Mouse (Mus musculus) B cell, adult 2 months (primary cell): Measurements from ENCODE around the gene Pcna.
"Not testable (repeated sequence)": the region's sequence is repeated elsewhere in the genome, so short reads cannot be mapped to it uniquely, and the experiment has no call there.

ENCODE experiments used
- DNase-seq, 2 experiments: peaks; one replicate each; pipeline ENCODE4 v3.0.0; 2022

Gene Pcna

DNA sequence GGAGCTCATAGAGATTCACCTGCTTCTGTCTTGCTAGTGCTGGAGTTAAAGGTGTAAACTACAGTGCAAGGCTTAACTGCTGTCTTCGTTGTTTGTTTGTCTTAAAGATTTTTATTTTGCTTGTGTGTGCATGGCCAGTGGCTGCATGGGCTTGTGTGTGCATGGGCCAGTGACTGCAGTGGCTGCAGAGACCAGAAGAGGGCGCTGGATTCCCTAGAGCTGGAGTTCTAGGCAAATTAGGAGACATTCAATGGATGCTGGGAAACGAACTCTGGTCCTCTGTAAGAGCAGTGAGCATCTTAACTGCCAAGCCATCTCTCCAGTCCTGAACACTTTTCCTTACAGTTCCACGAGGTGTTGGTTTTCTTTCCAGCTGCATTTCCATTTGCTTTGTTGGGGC, 22.4 kb upstream of the Pcna start:
- no peak for DNase-seq

DNA sequence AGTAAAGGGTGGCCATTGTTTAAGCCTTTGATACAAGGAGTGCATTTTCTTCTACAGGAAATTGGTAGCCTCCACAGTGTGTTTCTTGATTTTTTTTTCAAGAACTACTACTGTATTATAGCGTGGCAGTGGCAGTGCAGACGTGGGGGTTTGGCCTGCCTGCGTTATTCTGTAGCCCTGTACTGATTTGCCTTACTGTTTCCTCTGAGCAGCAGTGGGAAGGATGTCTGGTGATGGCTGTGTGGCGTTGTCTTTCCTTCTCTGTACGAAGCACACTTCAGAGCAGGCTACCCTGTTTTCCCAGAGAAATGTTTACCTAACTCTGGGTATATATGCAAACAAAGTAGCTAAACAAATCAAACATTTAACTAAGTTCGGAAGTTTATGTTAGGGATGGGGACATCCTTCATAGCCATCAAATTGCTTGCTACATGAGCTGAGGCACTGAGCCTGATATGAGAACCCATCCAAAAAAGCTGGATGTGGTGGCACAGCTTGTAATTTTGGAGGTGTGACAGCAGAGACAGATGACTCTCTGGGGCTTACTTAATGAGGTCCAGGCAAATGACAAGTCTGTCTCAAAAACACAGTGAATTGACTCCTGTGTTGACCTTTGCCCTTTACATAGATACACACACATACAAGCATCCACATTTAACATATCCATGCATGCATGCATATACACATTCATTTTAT, 19.7 kb upstream of the Pcna start:
- DNase-seq, result no peak

DNA sequence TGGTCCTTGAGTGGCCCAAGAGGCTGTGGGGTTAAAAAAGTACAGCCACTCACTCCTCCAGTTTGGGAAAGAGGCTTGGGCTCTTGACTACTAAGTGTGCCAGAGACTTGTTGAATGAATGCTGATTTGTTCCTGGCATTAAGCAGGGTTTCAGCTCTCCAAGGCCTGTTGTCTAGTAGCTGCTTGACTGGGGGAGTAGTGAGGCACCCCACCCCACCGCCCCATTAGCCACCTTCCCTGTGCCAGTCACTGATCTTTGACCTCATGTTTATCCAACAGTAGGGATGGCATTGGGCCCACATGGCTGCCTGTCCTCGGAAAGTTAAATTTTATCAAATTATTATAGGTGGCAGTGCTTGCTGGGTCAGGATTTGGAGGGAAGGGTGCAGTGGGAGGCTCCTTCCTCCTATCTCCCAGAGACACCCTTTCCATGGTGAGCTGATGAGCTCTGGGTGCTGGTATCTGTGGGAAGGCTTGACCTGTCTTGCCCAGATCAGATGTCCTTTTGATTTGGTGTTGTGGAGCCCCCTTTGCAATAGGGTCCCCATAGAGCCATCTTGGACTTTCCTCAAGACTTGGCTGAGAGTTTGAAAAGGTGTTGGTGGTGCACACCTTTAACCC, 17.3 kb upstream of the Pcna start:
- DNase-seq, result no peak

DNA sequence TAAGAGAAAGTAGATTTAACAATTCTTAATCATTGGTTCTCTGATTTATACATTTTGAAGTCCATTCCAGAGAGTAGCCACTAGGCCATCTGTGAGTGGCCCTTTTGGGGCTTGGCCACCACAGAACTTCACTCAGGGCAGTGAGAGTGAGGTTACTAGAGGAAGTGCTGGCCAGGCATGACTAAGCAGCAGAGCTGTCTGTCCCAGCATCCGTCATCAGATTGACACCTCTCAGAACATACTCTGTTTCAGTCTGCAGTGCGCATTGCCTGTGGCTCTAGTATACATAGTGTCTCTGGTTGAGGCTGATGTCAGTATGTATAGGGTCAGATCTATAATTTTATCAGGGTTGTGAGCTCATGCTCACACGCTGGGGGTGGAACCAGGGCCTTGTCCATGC, 16.1 kb upstream of the Pcna start:
- DNase-seq, result peak; percentile 52 to 55

DNA sequence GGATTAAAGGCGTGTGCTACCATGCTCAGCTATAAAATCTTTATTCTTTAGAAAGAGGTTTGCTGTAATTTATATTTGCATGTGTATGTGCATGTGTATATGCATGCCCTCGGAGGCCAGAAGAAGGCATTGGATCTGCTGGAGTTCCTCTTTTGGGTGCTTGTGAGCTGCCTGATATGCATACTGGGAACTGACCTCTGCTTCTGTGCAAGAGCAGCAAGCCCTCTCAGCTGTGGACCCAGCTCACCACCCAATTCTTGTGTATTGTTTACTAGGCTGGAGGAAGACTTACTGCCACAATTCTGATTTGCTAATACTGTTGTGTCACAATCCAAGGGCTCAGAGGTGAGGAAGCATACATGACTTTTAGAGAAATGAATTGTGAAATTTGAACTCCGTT, 13.0 kb upstream of the Pcna start:
- DNase-seq, result no peak

DNA sequence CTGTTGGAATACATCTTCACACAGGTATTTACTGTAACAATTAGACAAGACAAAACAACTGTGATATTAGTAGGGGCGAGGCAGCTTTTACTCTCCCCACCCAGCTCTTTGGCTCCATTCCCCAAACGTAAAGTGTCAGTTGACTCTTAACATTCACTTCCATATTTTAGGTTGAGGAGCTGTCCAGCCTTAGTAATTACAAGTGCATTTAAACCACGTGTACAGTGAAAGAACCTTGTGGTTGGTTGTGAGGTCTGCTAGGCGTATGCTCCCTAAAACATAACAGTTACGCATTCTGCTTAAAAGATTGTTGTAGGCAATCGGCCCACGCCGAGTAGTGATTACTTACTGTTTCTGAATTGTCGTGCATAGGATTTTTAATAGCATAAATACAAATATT, 12.1 kb upstream of the Pcna start:
- DNase-seq, result no peak

DNA sequence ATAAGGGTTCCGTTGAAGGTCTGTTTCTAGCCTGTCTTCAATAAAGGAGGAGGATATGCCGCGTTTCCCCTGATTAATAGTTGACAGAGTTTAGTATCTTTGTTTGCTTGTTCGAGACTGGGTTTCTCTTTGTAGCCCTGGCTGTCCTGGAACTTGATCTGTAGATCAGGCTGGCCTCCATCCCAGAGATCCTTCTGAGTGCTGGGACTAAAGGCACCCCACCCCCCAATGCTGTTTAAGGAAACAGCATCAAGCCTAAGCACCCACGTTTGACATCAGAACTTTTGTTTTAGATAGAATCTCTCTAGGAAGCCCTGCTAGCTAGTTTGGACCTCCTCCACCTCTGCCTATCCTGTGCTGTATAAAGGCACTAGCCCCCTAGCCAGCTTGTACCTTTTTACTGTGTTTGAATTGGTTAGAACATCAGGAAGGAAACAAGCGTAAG, 11.2 kb upstream of the Pcna start:
- DNase-seq, result no peak

DNA sequence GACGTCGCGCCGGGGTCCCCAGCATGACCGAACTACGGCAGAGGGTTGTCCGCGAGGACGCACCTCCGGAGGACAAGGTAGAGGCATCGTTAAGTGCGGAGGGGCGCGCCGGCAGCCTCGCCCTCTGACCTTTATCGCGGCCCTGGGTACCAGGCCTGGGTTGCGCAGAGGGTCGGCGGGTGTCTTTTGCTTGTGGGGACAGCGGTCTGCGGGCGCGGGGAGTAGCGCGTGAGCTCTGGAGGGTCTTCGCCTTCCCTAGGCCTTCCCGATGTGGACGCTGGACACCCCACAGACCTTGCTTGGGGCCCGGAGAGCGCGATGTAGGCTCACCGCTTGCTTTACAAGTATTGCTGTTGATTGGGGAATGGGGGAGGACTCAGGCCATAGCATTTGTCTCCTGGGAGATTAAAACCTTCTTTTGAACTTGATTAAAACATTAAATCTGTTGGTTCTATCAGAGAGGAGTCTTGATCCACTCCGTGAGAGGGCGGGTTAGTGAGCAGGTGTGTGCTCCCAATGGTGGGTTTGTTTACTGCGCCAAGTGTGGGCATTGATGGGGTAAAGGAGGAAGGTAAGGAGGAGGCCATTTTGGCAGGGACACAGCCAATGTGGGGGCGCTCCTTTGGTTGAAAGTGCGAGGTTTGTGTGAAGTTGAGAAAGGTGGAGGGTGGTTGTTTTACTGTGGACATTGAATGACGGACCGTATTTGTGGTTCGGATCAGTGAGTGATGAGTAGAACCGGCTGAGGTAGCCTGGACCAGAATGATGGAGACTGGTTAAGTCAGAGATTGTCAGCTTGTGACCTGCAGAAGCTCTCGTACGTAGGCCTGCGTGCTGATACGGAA, 10.5 kb upstream of the Pcna start:
- DNase-seq, result peak; percentile 75 to 76

DNA sequence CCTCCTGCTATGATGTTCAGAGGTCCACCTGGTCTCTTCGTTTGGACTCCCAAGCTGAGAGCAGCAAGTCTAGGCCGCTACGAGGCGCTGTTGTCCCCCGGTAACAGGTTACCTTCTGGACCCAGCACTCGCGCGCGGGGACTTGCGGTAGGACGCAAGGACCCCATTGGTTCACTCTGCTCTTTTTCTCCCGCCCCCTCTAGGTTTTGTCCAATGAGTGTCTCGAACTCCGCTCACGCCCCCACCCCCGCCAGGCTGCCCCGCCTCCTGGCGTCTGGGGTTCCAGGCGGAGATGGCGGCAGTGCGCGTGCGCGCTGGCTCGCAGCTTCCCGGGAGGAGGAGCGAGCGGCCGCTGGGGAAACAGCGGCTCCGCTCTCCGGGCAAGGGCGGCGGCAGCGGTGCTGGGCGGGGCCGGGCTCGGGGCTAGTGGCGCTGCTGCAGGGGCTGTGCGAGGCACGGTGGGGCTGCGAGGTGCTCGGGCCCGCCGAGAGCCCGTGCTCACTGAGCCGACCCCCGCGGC, 9.8 kb upstream of the Pcna start, which contains the start of gene Cds2:
TSS of gene Cds2 (plus strand) at position 270 of the 520 bp plus-strand sequence.
- DNase-seq, result peak; percentile 99

DNA sequence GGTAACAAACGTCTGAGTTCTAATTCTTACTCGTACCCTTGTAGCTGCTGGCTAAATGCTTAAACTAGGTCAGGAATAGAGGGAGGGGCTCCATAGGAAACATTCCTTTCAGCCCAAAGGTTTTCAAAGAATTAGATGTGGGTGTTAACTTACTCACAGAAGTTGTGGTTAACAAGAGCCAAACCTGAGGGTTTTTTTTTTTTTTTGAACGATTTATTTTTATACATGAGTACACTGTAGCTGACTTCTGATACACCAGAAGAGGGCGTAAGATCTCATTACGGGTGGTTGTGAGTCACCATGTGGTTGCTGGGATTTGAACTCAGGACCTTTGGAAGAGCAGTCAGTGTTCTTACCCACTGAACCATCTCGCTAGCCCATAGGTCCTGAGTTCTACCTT, 9.1 kb upstream of the Pcna start:
- no peak for DNase-seq

DNA sequence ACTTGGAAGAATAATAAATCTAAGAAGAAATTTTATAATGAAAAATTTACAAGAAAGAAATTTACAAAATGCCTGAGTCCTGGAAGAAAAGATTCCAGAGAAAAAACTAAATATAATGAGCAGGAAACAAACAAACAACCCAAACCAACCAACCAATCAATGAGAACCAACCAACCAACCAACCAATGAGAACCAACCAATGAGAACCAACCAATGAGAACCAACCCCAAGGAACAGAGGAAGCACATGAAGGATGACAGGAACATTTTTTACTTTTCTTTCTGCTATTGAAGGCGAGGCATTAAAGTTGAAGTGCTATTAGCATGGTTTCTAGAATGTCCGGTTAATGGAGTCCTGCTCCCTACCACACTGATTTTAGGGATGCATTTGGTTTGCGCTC, 7.5 kb upstream of the Pcna start:
- no peak for DNase-seq

DNA sequence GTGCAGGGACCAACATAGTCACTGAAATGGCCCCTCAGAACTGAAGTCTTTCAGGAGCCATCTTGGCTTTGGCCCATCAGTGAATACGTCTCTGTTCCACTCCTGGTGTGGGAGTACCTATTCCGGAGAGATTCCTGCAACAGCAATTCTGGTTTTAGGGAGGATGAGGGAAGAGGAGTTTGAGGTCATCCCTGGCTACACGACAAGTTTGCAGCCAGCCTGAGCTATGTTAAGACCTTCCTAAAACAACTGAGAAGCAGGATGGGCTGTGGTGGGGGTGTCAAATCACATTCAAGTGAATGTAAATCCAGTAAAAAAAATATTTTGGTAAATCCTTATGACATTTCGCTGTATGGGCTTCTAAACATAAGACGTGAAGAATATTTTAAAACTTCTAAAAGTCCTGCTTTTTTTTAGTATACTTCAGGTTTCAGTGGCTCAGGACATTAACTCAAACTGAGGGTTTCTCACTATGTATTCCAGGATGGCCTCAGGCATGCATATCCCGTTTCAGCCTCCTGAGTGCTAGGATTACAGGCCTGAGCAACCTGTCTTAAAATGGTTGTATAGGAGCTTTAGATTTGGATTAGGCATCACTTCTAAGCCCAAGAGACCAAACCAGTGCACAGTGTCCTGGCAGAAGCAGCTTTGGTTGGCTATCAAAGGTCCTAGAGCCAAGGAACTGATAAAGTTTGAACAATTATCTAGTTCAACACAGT, 4.4 kb upstream of the Pcna start:
- no peak for DNase-seq

DNA sequence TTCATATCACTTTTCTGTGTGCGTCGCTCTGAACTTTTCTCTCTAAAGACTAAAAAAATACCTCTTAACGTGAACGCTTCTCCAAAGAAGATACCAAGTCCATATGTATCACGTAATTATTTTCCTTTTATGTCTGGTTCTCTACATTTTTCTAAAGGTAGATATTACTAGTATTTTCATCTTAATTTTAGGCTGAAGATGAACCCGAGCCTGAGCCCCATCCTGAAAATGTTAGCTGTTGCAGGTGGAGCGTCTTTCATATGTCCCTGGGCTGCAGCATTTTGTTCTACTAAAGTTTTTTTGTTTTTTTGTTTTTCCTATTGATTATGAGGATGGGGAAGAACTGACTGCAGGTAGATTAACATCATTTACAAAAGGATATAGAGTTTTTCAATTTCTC, 489 bp upstream of the Pcna start:
- no peak for DNase-seq

DNA sequence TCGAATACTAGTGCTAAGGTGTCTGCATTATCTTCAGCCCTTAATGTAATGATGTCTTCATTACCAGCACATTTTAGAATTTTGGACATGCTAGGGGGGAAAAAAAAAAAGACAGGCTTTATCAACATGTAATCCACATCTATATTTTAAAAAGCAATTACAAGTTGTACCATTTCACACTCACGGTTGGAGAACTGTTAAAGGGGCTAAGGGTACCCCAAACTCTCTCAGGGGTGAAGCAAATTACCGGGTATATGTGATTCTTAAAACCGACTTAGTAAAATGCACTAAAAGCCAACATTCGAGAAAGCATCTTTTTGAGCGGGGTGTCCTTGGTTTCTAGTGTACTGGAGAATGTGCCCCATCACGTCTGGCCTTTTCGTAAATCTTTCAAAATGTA, 1.2 kb downstream of the Pcna start:
- DNase-seq, result no peak

DNA sequence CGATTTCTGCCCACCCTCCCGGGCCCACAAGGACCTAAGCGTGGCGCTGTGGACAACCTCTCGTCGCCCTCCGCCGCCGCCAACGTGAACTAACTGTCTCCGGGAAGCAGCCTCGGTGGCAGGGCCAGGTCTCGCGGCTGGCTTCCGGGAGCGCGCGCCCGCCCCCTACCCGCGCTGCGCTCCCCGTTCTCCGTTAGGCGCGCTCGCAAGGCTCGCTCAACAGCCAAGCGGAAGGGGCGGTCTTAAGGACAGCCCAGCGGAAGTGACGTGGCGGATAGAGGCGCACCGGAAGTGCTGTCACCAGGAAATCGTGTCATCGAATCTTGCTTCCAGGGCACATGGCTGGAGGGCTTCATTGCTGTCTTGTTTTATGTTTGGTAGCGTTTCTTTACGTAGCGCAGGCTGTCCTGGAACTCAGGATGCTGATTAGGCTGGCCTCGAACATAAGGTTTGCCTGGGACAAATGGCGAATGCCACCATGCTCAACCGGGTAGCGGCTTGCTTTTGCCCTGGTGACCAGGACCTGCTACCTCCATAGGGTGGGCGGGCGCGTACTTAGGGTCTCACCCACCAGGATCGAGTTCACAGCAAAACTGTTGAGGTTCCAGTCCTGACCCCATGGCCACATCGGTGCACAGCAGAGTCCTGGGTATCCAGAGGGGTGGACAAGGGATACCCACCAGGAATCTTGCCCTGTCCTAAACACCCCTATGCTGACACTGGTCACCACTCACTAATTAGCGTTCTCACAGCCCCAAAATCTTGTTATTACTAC, 5.4 kb downstream of the Pcna start, which contains the start of gene Tmem230:
TSS of gene Tmem230 (minus strand) at position 269 of the 775 bp plus-strand sequence.
- peak; percentile 96 for DNase-seq

DNA sequence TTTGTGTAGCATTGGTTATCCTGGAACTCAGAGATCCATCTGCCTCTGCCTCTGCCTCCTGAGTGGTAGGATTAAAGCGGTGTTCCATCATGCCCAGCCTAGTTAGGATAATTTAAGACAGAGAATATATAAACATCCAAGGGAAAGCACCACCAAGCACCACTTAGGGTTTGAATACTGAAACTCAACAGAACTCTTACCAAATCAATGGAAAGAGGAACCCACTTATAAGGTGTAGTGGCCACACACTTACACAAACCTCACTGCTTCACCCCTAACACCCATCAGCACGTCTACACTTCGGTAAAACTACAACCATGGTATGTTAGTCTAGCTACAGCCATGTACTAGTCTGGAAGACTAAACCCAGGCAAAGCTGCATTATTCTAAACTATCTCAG, 9.7 kb downstream of the Pcna start:
- no peak for DNase-seq

DNA sequence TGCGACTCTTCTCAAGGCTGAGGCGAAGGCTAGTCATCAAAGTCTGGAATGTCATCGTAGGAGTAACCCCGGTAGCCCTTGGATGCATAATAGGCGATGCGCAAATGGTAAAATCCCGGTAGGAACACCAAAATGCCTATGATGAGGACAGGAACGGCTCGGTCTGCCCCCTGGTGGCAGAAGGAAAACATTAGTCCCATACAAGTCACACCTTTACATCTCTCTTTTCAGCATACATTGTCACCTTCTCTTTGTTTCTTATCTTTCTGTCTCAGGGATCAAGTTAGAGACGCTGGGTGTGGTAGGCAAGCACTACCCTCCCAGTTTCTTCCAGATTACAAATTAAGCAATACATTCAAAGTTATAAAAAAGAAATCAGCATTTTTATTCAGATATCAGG, 12.7 kb downstream of the Pcna start:
- peak; percentile 59 to 60 for DNase-seq

DNA sequence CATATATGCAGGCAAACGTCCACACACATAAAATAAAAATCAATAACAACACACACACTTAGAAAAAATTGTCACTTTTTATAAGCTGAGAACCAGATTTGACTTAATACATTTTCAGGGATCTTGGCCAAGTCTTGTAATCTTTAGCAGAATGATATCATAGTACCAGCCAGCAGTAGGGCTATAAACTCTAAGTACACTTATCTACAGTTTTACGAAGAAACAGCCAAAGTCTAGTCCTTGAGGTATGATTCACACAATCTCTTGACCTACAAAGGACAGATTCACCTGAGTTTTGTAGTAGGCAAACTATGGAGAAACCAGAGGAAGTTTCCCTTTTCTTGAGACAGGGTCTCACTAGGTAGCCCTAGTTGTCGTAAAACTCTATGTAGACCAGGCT, 13.7 kb downstream of the Pcna start:
- DNase-seq, result not testable (repeated sequence)

DNA sequence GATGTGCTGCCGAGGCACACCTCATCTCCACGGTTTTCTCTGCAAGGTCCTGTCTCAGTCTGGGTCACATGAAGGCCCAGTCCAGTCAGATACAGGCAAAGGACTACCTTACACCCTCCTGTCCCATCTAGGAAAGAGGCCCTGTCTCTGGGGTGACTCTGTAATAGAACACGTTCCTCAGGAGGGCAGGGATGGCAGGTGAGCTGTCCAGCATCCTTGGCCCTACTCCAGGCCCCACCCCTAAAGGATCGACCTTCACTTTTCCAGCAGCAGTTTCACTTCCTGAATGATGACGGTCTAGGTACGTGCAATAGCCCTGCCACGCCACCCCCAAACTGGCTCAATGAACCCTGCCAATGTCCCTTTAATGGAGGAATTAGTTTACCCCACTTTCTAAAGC, 17.1 kb downstream of the Pcna start:
- no peak for DNase-seq

DNA sequence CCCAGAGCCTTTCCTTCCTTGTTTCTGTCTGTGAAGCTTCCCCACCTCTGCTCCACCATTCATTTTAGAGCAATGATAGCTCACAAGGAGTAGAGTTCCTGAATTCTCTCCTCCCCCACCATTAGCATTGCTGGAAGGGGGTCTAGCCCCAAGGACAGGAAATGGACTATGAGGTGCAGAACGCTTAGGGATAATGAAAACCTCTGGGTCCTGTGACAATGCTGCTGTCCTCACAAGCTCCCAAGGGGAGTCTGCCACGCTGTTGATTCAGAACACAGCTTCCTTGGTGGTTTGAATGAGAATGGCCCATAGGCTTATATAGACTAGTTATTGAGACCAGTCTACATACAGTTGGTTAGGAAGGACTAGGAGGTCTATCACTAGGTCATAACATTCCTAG, 17.8 kb downstream of the Pcna start:
- no peak for DNase-seq

DNA sequence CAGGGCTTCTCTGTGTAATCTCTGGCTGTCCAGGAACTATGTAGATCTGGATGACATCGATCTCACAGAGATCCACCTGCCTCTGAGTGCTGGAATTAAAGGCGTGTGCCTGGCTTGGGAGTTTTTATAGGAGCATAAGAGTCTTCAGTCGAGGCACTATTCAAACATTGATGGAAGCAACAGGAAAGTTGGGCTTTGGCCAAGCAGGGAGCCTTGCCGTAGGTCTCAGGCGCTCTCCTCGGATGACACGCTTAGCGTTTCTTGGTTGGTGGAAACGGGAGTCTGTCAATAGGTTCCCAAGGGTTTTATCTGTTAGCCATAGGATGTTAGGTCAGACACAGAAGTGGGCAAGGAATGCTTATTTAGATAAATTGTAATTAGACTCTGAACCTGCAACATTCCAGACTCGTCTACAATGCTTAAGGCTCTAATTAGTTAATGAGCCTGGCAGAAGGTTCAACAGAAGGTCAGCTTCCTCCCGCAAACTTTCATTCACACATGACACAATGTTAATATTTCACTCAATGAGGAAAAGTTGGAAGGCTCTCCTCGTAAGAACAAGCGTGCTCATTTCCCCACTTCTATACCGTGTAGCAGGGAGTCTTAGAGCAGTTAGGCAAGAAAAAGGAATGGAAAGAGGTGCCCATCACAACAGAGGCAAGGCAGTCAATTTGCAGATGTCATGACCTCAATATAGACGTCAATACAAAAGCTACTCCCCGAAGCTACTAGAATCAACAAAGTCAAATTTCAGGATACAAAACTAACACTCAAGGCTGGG, 18.9 kb downstream of the Pcna start:
- no peak for DNase-seq
